Mouse (Mus musculus) fat pad, adult 2 months (tissue): Measurements from ENCODE around the gene Fam183b.
"Not testable (repeated sequence)": the region's sequence is repeated elsewhere in the genome, so short reads cannot be mapped to it uniquely, and the experiment has no call there.

ENCODE experiments used
- DNase-seq: peaks from one replicate; pipeline ENCODE4 v3.0.0-alpha.2; 2011; ENCODE audit warnings: low read depth, low spot score; ENCODE audit errors: extremely low read depth

Fam183b gene

GRCm38 (mm10) chr11:58782480-58783089, 19.2 kb downstream of the Fam183b start, which contains the start of gene Olfr314:
Gene Olfr314, plus strand, starts transcription at chr11:58782952.
- DNase-seq: no peak

- no peak for DNase-seq
Measured at GRCm38 (mm10) chr11:58772888-58773287, 28.9 kb downstream of the Fam183b start, which contains the start of gene Olfr315. Gene Olfr315, plus strand, starts transcription at chr11:58773188.

GRCm38 (mm10) chr11:58752434-58752833, 49.3 kb downstream of the Fam183b start, which contains the start of gene Olfr316:
Gene Olfr316, plus strand, starts transcription at chr11:58752734.
- DNase-seq: no peak

- DNase-seq: not testable (repeated sequence)
Measured at GRCm38 (mm10) chr11:58751096-58751495, 50.7 kb downstream of the Fam183b start.
